8 mouse cellular contexts compared by ENCODE assay signal in genomic region chrX:159255123-159255978, GRCm38 (mm10). TPM values are rescaled to one million over a fixed set of nuclear protein-coding genes. Genes with fewer than 3 reads are reported as not detected.
DNase-seq lines count a peak whose midpoint lies in the region; ATAC-seq and TF ChIP-seq lines count a peak whose summit lies in the region.

No protein-coding gene starts in this region.

- no peaks in the 10 kb centered on the region for H3K9me3 ChIP-seq in forebrain, embryonic 14.5 days (replicated peaks; ENCODE audit: control insufficient read depth, low read length)
- no peaks in the 10 kb centered on the region for H3K9me3 ChIP-seq in lung, embryonic 14.5 days (ENCODE audit: low read depth, low read length)

- ATAC-seq in cerebellum, adult (ENCODE audit: insufficient number of reproducible peaks, low FRiP score, low TSS enrichment), result peak; percentile 90
- peak; percentile 97 for ATAC-seq in forebrain, embryonic 14.5 days
- peak; percentile 96 for ATAC-seq in lung, embryonic 14.5 days (ENCODE audit: insufficient read depth)
- ATAC-seq in neutrophil, adult 5-6 weeks (ENCODE audit: extremely low read depth, insufficient number of reproducible peaks, low FRiP score, poor library complexity, severe bottlenecking), result peak; percentile 84

- TF ChIP-seq CTCF in layer of hippocampus, adult 2 months (conservative IDR thresholded peaks at IDR 0.05), result peak; percentile 54
- peak; percentile 54 for TF ChIP-seq CTCF in lung, embryonic 14.5 days (IDR thresholded peaks at IDR 0.05; ENCODE audit: low read depth)

- peak overlapping the region; percentile 57 for H3K4me3 ChIP-seq in forebrain, embryonic 14.5 days (ENCODE audit: low read depth, low read length)
- H3K4me3 ChIP-seq in layer of hippocampus, adult 2 months, result peak overlapping the region; percentile 67
- H3K4me3 ChIP-seq in lung, embryonic 14.5 days (ENCODE audit: low read depth, low read length), result peak overlapping the region; percentile 61

- intact Hi-C loops in heart, postnatal 14 days (cut with DNase I), result no loop called here

- 31% methylated on average over 48 of the region's 71 CpGs for WGBS in forebrain, embryonic 14.5 days
- WGBS in lung, embryonic 14.5 days, result 7% methylated on average over 20 of the region's 71 CpGs

- peak overlapping the region; percentile 90 for H3K27ac ChIP-seq in forebrain, embryonic 14.5 days (ENCODE audit: low read depth, low read length)
- H3K27ac ChIP-seq in layer of hippocampus, adult 2 months, result peak overlapping the region; percentile 86
- peak overlapping the region; percentile 85 for H3K27ac ChIP-seq in lung, embryonic 14.5 days (ENCODE audit: low read depth)

- no peaks in the 10 kb centered on the region for H3K36me3 ChIP-seq in forebrain, embryonic 14.5 days (ENCODE audit: control insufficient read depth, insufficient read depth, low read length)
- H3K36me3 ChIP-seq in lung, embryonic 14.5 days (ENCODE audit: insufficient read depth), result no peaks in the 10 kb centered on the region

- peak overlapping the region; percentile 63 for H3K4me2 ChIP-seq in forebrain, embryonic 14.5 days (ENCODE audit: low read length)
- H3K4me2 ChIP-seq in lung, embryonic 14.5 days, result peak overlapping the region; percentile 64

- H3K27me3 ChIP-seq in forebrain, embryonic 14.5 days (replicated peaks; ENCODE audit: control insufficient read depth, insufficient read depth, low read length), result no peaks in the 10 kb centered on the region
- H3K27me3 ChIP-seq in lung, embryonic 14.5 days (ENCODE audit: insufficient read depth, low read length), result no peaks in the 10 kb centered on the region

- H3K4me1 ChIP-seq in forebrain, embryonic 14.5 days (ENCODE audit: control insufficient read depth, insufficient read depth, low read length), result no peaks in the 10 kb centered on the region
- no peaks in the 10 kb centered on the region for H3K4me1 ChIP-seq in lung, embryonic 14.5 days (ENCODE audit: insufficient read depth)

- peak; percentile 87 for DNase-seq in ES-CJ7 (ENCODE audit: low read depth, low spot score)
- peak; percentile 91 for DNase-seq in forebrain, embryonic 14.5 days (ENCODE audit: low spot score)
- DNase-seq in heart, postnatal 14 days, result peak; percentile 86 to 90
- DNase-seq in layer of hippocampus, adult 2 months (ENCODE audit: low spot score in 2 of 2), result peak; percentile 69 to 74
- DNase-seq in lung, embryonic 14.5 days, result peak; percentile 91
- peak; percentile 90 for DNase-seq in testis, postnatal 14 days (ENCODE audit: low spot score)

- peak overlapping the region; percentile 66 for H3K9ac ChIP-seq in forebrain, embryonic 14.5 days (ENCODE audit: low read length)
- H3K9ac ChIP-seq in lung, embryonic 14.5 days, result peak overlapping the region; percentile 72

RNA-seq across cellular contexts. Expression of gene Rps6ka3, which starts 45.2 kb away (rescaled TPM):
- polyA plus RNA-seq in forebrain, embryonic 14.5 days (2014; fragmentation: Nextera tagmentation; extraction: Ambion mirVana), result 4.3 TPM in 2 replicates
- 10 to 100 TPM; 48.6 to 50.8 TPM for total RNA-seq in heart, postnatal 14 days (2021)
- 10 to 100 TPM; 28.4 to 30.5 TPM for total RNA-seq in layer of hippocampus, adult 2 months (2021)
- polyA plus RNA-seq in lung, embryonic 14.5 days (2014; fragmentation: Nextera tagmentation; extraction: Ambion mirVana), result 6.6 and 6.9 TPM in 2 replicates
- total RNA-seq in neutrophil, adult 5-6 weeks (2017), result 26.0 and 27.0 TPM in 2 replicates

Comparison
In these comparisons a context has a peak if more than half of its experiments do, and no peak if none do; other contexts are left out.
1. Peak in every context shown above with its lines: DNase-seq, ATAC-seq, H3K4me3 ChIP-seq and H3K27ac ChIP-seq.